Mouse (Mus musculus) neural tube, embryonic 14.5 days (tissue): ENCODE measurements at regions not wholly inside any gene's neighbourhood (a gene's known extent, or its start where the extent isn't known, plus 50 kb on each side); places are given as distances from the start of the nearest gene placed in this dataset.

ENCODE experiments used
- ATAC-seq: fragments of 200-750 bp; cut with Nextera tagmentation; 2 replicates; pipeline ENCODE4 v1.8.0; 2017; ENCODE audit warnings: low read depth, mild to moderate bottlenecking, moderate TSS enrichment, moderate library complexity
- H3K27ac ChIP-seq: fragments of 300-500 bp; sonication (generic); 2 replicates; pipeline ENCODE4 v1.5.1; 2014; ENCODE audit warnings: low read depth, mild to moderate bottlenecking, control low read depth, low read length, moderate library complexity, mixed read lengths
- H3K27me3 ChIP-seq: fragments of 300-500 bp; sonication (generic); 2 replicates; pipeline ENCODE4 v1.6.1; 2014; ENCODE audit warnings: low read length; ENCODE audit not compliant: control insufficient read depth, insufficient read depth
- H3K36me3 ChIP-seq: fragments of 300-500 bp; sonication (generic); 2 replicates; pipeline ENCODE4 v1.6.1; 2014; ENCODE audit warnings: low read length, mixed read lengths; ENCODE audit not compliant: control insufficient read depth, insufficient read depth
- H3K4me1 ChIP-seq: fragments of 300-500 bp; sonication (generic); 2 replicates; pipeline ENCODE4 v1.6.1; 2014; ENCODE audit warnings: low read length; ENCODE audit not compliant: control insufficient read depth, insufficient read depth
- H3K4me2 ChIP-seq: fragments of 300-500 bp; sonication (generic); 2 replicates; pipeline ENCODE4 v1.6.1; 2014; ENCODE audit warnings: mild to moderate bottlenecking, low read depth, low read length, control low read depth
- H3K4me3 ChIP-seq: fragments of 300-500 bp; sonication (generic); 2 replicates; pipeline ENCODE4 v1.5.1; 2014; ENCODE audit warnings: low read depth, low read length, control low read depth, mixed read lengths
- H3K9ac ChIP-seq: fragments of 300-500 bp; sonication (generic); replicated peaks from 2 replicates; pipeline ENCODE4 v1.6.1; 2014; ENCODE audit warnings: low read depth, mild to moderate bottlenecking, control low read depth, low read length, mixed read lengths
- H3K9me3 ChIP-seq: fragments of 300-500 bp; sonication (generic); 2 replicates; pipeline ENCODE4 v1.6.1; 2016; ENCODE audit warnings: low read length; ENCODE audit not compliant: control insufficient read depth
- WGBS: fragments of 180-500 bp; shearing (Covaris S2); extraction: QIAGEN DNeasy Blood & Tissue Kit; methylation state at CpG from one replicate; pipeline ENCODE4 v1.1.7; 2014; 5-methylcytosine and 5-hydroxymethylcytosine counted together

DNA sequence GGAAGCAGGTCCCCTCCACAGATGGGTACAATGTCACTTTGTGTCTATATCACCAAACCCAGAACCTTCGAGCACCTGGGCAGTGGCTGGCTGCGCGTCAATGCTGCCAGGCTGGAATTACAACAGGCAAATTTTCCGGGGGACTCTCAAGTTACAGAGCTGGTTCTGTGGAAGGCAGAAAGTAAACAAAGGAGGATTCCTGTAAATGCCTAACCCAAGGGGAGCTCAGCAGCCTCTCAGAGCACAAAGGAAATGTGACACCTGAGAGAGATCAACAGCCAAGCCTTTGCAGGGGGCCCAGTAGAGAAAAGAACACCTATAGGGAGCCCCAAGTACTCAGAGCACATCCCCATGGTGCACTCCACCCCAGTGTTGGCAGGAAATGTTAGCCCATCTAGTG is 70.7 kb downstream of the Setd4 start:
- no peaks in the 10 kb centered on the region for H3K4me1 ChIP-seq
- H3K9ac ChIP-seq: no peak overlapping the region
- H3K27ac ChIP-seq: no peak overlapping the region
- H3K36me3 ChIP-seq: no peaks in the 10 kb centered on the region
- 21% methylated on average over 4 of the region's 4 CpGs for WGBS
- H3K9me3 ChIP-seq: no peaks in the 10 kb centered on the region
- ATAC-seq: no peak
- H3K27me3 ChIP-seq: no peaks in the 10 kb centered on the region
- H3K4me2 ChIP-seq: no peak overlapping the region
- no peak overlapping the region for H3K4me3 ChIP-seq

DNA sequence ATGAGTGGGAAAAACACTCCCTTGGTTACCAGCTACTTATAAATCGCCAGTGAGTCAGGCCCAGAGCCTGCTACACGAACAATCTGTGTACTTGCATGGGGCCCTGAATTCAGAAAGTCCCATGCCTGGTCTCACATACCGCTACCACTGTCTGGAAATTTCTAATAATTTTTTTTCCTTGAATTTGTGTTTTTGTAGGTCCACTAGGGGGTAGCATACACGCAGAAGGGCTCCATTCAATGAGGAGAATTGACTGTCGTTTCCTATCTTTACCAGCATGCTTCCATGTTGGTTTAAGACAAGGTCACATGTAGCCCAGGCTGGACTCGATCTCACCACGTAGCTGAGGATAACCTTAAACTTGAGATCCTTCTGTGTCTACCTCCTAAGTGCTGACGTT is 71.9 kb downstream of the Setd4 start:
- WGBS: 86% methylated on average over 8 of the region's 8 CpGs
- no peak overlapping the region for H3K27ac ChIP-seq
- no peak for ATAC-seq
- no peak overlapping the region for H3K4me2 ChIP-seq
- H3K9me3 ChIP-seq: no peaks in the 10 kb centered on the region
- H3K4me1 ChIP-seq: no peaks in the 10 kb centered on the region
- no peaks in the 10 kb centered on the region for H3K27me3 ChIP-seq
- H3K9ac ChIP-seq: no peak overlapping the region
- no peak overlapping the region for H3K4me3 ChIP-seq
- H3K36me3 ChIP-seq: no peaks in the 10 kb centered on the region

DNA sequence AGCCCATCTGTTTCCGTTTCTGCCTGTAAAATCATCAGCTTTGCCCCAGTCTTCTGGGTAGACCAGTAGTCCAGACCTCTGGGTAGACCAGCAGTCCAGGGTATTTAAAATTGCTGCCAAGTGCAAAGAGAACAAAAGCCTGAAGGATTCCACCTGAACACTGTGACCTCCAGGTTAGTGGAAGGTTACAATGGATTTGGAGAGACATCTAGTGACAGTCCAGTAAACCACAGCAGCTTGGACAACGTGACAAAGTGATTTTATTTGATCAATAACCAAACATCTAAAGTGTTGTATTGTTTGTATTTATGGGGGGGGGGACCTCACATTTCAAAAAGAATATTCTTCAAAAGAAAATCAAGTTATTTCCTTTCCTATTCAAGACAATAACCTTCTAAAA is 81.4 kb downstream of the Setd4 start:
- 75% methylated on average over 2 of the region's 2 CpGs for WGBS
- H3K4me2 ChIP-seq: no peak overlapping the region
- no peak overlapping the region for H3K27ac ChIP-seq
- H3K4me3 ChIP-seq: no peak overlapping the region
- ATAC-seq: no peak
- no peaks in the 10 kb centered on the region for H3K36me3 ChIP-seq
- H3K9ac ChIP-seq: no peak overlapping the region
- no peaks in the 10 kb centered on the region for H3K4me1 ChIP-seq
- no peaks in the 10 kb centered on the region for H3K9me3 ChIP-seq
- H3K27me3 ChIP-seq: no peaks in the 10 kb centered on the region

DNA sequence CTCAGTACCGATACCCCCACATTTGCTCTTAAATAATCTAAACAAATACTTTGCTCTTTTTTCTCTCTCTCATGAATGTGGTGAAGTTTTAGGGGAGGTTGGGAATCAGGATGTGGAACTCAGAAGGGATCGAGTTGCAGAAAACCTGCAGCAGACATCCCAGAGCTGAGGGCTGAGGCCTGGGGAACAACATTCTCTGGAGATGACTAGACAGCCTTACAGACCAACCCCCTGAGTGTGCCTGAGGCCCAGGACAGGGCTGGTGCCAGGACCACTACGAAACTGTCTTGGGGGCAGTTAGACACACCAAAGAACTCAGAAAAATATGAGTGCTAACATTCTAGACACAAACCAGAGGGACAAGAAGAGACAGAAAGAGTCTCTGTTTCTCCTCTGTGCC is 83.4 kb downstream of the Setd4 start:
- Histone ChIP-seq H3K9me3 (no peaks in the 10 kb centered on the region), H3K9ac (no peak overlapping the region), H3K36me3 (no peaks in the 10 kb centered on the region), H3K4me2 (no peak overlapping the region), H3K4me3 (no peak overlapping the region), H3K4me1 (no peaks in the 10 kb centered on the region), H3K27ac (no peak overlapping the region), H3K27me3 (no peaks in the 10 kb centered on the region)
- ATAC-seq: no peak
- 90% methylated on average over 3 of the region's 3 CpGs for WGBS

DNA sequence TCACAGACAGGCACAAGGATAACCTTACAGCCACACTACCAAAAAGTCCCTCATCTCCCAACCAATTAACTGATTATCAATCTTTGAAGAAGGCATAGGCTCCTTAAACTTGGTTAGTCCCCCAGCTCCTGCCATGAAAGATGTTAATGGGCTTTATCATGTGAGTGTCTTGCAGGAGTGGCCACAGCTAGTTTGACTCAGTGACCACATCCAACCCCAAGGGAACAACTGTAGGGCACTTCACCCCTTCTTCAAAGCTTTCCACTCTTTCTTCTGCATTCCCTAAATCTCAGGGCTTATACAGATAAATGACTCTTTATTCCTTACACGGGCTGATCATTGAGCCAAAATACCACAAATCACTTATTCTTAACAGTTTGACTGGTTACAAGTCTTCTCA is 85.2 kb downstream of the Setd4 start:
- WGBS: 90% methylated on average over 1 of the region's 1 CpGs
- H3K4me2 ChIP-seq: no peak overlapping the region

DNA sequence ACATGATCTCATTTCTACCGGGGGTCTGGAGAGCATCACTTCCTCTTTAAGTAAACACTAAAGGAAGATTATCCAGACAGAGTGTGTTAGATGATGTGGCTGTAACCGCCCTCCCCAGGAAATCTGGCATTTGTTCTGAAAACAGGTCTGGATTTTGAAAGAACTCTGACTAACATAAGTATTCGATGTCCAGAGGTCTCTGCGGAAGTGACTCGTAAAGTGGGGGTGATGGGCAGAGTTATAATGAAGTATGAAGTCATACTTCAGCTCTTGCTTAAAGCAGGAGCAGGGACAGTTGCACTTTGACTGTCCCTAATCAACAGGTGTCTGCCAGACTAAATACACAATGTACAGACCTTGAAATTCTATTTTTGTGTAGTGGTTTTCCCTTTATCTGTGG is 87.1 kb downstream of the Setd4 start:
- no peak overlapping the region for H3K4me3 ChIP-seq
- ATAC-seq: no peak
- no peaks in the 10 kb centered on the region for H3K9me3 ChIP-seq
- no peak overlapping the region for H3K4me2 ChIP-seq
- no peak overlapping the region for H3K9ac ChIP-seq
- H3K4me1 ChIP-seq: no peaks in the 10 kb centered on the region
- WGBS: 82% methylated on average over 5 of the region's 5 CpGs
- H3K36me3 ChIP-seq: no peaks in the 10 kb centered on the region
- no peaks in the 10 kb centered on the region for H3K27me3 ChIP-seq
- H3K27ac ChIP-seq: no peak overlapping the region

More for the DNA sequence above, 85.2 kb downstream of the Setd4 start:
- Histone ChIP-seq H3K9me3 (no peaks in the 10 kb centered on the region), H3K36me3 (no peaks in the 10 kb centered on the region), H3K4me3 (no peak overlapping the region), H3K9ac (no peak overlapping the region), H3K27me3 (no peaks in the 10 kb centered on the region), H3K4me1 (no peaks in the 10 kb centered on the region), H3K27ac (no peak overlapping the region)
- no peak for ATAC-seq

DNA sequence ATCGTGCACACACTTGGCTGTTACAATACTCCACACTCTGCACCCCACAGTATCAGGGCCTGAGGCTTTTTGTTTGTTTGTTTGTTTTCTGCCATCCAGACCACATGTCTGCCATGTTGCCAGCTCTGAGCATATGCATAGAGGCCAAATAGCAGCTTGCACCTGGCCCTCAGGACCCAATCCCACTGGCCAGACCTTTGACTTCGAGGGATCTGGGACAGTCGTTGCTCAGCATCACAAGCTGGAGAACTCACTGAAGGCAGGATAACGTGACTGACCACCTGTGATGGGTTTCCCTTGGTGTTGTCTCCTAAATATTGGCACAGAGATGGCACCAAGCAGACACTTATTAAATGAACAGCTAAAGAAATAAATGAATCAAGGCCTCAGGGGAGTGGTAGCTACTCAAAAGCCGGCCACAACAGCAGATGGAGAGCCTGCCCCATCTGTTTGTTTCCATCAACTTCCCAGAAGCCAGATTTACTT is 88.4 kb downstream of the Setd4 start:
- no peak overlapping the region for H3K27ac ChIP-seq
- H3K4me3 ChIP-seq: no peak overlapping the region
- H3K4me1 ChIP-seq: no peaks in the 10 kb centered on the region
- H3K9ac ChIP-seq: no peak overlapping the region
- no peaks in the 10 kb centered on the region for H3K27me3 ChIP-seq
- 50% methylated on average over 5 of the region's 5 CpGs for WGBS
- H3K36me3 ChIP-seq: no peaks in the 10 kb centered on the region
- ATAC-seq: no peak
- H3K9me3 ChIP-seq: no peaks in the 10 kb centered on the region
- no peak overlapping the region for H3K4me2 ChIP-seq

DNA sequence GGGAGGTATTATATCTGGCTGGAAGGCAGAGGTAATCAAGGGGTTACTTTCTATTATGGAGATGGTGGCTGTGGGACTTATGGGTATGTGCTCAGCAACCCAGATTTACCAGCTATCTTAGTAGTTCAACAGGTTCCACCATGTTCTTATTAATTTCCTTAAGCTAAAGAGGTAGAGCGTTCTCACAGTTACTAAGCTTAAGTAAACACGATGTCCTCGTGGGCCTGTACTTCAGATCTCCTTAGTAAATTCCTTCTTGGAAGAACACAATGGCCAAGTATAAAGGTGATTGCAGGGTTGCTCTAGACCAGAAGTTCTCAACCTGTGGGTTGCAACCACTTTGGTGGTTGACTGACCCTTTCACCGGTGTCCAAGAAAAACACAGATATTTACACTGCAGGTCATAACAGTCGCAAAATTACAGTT is 90.2 kb downstream of the Setd4 start:
- Histone ChIP-seq H3K36me3 (no peaks in the 10 kb centered on the region), H3K9ac (no peak overlapping the region), H3K4me3 (no peak overlapping the region), H3K27ac (no peak overlapping the region), H3K9me3 (no peaks in the 10 kb centered on the region), H3K4me2 (no peak overlapping the region), H3K27me3 (no peaks in the 10 kb centered on the region), H3K4me1 (no peaks in the 10 kb centered on the region)
- WGBS: 90% methylated on average over 5 of the region's 5 CpGs
- no peak for ATAC-seq

DNA sequence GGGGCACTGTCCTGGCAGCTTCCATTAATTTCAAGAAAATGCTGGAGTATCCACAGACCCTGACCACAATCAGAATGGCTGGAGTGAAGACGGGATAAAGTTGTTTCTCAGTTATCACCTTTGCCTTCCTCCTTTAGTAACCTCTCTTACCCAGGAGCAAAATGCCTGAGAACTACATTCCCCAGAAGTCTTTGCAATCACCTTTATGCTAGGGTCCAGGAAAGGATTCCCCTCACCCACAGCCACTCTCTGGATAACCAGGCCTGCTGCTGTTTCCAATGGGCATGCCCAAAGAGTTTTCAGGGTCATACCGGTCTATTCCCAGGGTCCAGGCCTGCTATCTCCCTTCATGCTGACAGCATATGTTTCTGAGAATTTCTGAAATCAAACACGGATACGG is 91.9 kb downstream of the Setd4 start:
- no peaks in the 10 kb centered on the region for H3K27me3 ChIP-seq
- H3K9me3 ChIP-seq: 0 out of 2 replicates have a peak, but pooled peaks cover 2% of the 10 kb centered on the region
- H3K4me3 ChIP-seq: no peak overlapping the region
- no peak overlapping the region for H3K27ac ChIP-seq
- no peaks in the 10 kb centered on the region for H3K4me1 ChIP-seq
- H3K36me3 ChIP-seq: no peaks in the 10 kb centered on the region
- no peak for ATAC-seq
- H3K9ac ChIP-seq: no peak overlapping the region
- WGBS: 86% methylated on average over 4 of the region's 4 CpGs
- H3K4me2 ChIP-seq: no peak overlapping the region

DNA sequence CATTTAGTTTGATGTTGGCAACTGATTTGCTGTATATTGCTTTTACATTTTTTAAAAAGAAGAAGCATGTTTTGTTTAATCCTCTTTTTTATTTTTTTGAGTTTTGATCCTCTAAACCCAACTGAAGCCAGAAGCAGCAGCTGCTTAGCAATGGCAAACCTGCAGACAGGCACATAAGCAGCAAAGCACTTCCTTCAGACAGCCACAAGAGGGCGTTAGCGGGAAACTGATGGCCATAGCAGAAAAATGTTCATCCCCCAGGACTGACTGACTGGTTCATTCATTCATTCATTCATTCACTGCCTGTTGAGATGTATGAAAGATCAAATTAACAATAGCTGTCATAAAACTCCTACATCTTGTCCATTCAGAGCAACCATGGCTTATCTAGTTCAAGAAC is 92.3 kb downstream of the Setd4 start:
- 0% methylated on average over 2 of the region's 2 CpGs for WGBS

More for the DNA sequence above, 92.3 kb downstream of the Setd4 start:
- Histone ChIP-seq H3K9me3 (0 out of 2 replicates have a peak, but pooled peaks cover 2% of the 10 kb centered on the region), H3K27ac (no peak overlapping the region), H3K36me3 (no peaks in the 10 kb centered on the region), H3K4me3 (no peak overlapping the region), H3K4me1 (no peaks in the 10 kb centered on the region), H3K9ac (no peak overlapping the region), H3K27me3 (no peaks in the 10 kb centered on the region), H3K4me2 (no peak overlapping the region)
- ATAC-seq: no peak
